Mouse (Mus musculus): ENCODE data around the gene Slc6a21.

Gene Slc6a21

DNA sequence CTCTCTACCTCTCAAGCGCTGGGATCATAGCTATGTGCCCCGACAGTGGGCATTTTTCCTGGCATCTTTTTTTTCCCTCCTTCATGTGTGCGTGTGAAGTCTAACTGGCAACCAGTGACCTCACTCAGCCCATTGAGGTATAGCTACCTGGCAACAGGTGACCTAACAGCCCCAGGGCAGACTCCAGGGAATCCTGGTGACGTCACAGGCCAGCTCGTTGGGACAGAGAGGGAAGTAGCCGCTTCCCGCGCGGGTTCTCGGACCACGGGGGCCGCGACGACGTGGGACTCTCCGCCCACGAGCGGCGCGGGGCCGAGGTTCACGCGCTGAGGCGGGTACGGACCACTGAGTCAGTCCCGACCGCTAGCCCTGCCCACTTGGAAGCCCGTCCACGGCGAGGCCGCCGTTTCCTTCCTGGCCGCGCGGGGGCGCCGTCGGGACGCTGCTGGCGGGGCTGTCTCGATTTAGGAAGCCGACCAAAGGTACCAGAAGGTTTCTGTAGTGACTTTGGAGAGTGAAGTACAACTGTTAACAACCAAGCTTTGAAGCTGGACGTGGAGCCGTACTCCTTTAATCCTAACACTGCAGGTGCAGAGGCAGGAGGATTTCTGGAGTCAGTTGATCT, at the start of gene Slc6a21:
Gene Slc6a21, plus strand, starts transcription at position 378 of the 625 bp plus-strand sequence.
- peak; percentile 77 to 79 for DNase-seq (ENCODE audit: low spot score in 2 of 2)

DNA sequence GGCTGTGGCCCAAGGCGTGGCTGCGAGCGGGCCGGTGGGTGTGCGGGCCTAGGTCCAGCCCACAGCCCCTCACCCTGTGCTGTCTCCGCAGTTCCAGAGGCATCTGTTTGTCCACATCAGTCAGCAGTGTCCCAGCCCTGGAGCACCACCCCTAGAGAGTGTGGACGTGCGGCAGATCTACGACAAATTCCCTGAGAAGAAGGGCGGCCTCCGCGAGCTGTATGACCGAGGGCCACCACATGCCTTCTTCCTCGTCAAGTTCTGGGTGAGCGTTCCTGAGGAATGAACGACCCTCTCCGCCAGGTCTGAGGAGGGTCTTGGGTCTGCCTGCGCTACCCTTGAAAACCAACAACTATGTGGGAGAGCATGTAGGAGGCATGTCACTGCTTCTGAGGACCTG, 48.8 kb upstream of the Slc6a21 start:
- DNase-seq (ENCODE audit: low spot score in 2 of 2): no peak

DNA sequence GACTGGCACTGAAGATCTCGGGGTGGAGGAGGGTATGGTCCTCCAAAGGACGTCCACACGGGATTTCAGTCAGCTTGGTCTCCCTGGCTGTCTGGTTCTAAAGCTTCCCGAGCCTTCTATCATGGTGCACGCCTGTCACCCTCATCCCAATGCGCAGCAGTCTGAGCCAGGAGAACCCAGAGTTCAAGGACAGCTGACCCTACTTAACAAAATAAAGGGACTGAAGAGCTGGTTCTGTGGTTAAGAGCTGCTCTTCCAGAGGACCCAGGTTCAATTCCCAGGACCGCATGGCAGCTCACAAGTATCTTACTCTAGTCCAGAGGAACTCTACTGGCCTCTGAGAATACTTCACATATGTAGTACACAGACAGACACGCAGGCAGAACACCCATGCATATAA, 48.3 kb upstream of the Slc6a21 start:
- DNase-seq (ENCODE audit: low spot score in 2 of 2): no peak

DNA sequence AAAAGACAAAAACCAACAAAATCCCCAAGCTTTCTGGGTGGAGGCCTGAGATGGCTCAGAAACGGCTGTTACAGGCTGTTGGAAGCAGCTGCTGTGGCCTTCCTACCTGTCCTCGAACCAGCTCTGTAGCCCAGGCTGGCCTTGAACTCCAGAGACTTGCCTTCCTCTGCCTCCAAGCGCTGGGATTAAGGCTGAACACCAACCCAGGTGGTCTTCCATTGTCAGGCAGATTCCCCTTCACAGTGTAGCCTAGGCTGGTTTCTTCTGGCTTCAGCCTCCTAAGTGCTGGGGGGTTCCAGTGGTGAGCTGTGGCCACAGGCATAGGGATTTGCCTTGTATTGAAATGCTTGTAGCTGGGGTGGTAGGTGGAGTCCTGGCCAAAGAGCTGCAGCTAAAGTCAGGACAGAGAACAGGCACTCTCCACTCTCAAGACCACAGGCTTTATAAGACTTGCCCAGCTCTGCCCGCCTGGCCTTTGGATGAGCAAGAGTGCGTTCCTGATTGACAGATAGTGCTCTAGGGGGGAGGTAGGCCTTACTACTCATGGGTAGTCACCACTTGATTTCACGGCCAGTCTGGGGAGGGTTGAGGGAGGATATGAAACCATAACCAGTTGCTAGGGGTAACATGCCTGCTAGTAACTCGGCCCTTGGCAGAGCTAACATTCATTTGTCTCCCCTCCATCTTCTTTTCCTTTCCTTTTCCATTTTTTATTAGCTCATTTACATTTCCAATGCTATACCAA, 47.7 kb upstream of the Slc6a21 start:
- DNase-seq (ENCODE audit: low spot score in 2 of 2): peak; percentile 80 to 85

DNA sequence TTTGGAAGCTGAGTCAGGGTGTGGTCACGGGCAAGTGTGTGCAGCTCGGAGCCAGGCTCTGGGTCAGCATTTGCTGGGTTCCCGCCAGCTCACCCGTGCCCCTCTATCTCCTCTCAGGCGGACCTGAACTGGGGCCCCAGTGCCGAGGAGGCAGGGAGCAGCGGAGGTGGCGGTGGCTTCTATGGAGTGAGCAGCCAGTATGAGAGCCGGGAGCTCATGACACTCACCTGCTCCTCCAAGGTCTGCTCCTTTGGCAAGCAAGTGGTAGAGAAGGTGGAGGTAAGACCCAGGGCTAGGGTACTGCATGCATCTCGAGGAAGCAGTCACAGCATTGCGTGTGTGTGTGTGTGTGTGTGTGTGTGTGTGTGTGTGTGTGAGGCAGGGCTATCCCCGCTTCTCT, 46.1 kb upstream of the Slc6a21 start:
- DNase-seq (ENCODE audit: low spot score in 2 of 2): no peak

DNA sequence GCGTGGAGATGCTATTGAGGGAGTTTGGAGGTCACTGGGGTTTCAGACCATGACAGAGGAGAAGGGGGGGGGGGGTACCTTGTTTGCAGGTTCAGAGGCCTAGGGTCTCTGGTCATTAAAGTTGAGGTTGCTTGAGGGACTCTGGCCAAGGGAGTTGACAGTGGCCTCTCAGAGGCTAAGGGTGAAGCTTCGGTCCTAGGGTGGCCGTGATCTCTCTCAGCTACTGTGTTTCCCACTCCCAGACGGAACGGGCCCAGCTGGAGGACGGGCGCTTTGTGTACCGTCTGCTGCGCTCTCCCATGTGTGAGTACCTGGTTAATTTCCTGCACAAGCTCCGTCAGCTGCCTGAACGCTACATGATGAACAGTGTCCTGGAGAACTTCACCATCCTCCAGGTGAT, 45.4 kb upstream of the Slc6a21 start:
- DNase-seq (ENCODE audit: low spot score in 2 of 2): no peak

DNA sequence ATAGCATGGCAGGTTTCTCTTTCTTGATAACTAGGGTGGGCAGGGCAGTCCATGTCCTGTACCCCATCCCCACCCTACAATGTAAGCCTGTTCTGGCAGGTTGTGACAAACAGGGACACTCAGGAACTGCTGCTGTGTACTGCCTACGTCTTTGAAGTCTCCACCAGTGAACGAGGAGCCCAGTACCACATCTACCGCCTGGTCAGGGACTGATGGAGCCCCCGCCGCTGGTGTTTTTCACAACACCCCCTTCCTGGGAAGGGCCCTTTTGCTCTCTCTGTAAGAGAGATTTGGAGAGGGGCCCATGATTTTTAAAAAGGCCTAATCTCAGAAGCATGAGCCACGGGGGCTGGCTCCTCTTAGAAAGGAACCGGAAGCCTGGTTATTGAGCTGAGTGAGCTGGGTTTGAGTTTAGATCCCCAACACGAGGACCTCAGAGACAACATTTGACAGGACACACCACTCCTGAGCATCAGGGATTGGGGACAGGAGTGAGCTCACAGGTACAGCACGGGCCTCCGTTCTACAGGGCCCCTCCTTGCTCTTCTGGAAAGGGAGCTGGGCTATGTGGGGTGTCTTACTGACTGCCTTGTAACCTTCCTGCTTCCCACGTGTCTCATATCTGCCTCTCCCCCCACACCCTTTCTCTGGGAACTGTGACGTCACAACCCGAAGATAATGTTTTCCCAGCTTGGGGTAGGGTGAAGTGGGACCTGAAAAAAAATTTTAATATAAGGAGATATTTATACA, 44.4 kb upstream of the Slc6a21 start:
- no peak for DNase-seq (ENCODE audit: low spot score in 2 of 2)

DNA sequence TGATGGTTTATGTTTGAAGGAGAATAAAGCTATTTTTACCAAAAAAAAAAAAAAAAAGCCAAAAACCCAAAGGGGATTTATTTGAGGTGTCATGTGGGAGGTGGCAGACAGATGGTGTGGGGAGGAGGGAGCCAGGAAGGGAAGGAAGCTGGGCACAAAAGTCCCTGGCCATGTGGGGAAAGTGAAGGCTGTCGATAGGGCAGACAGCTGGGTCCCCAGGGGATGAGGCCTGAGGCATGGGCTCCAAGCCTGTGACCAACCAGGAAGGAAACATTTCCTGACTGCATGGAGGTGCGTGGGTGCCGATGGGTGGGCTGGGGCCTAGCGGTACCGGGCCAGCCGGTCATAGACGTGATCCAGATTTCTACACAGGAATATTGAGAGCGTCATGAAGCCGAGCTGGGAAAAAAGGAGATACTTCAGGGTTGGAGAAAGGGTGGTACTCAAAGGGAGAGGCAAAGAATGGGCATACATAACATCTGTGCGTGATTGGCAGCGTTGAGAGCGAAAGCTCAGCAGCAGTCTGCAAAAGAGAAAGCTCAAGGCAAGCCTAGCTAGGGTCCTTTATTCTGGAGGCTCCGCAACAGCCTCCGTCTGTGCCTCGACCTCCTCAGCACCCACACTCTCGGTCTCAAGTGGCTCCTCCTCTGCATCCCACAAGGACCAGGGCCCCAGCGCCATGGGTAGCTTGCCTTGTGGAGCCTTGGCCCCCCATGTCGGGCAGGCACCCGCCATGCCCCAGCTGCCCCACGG, 43.6 kb upstream of the Slc6a21 start:
- peak; percentile 65 to 69 for DNase-seq (ENCODE audit: low spot score in 2 of 2)

DNA sequence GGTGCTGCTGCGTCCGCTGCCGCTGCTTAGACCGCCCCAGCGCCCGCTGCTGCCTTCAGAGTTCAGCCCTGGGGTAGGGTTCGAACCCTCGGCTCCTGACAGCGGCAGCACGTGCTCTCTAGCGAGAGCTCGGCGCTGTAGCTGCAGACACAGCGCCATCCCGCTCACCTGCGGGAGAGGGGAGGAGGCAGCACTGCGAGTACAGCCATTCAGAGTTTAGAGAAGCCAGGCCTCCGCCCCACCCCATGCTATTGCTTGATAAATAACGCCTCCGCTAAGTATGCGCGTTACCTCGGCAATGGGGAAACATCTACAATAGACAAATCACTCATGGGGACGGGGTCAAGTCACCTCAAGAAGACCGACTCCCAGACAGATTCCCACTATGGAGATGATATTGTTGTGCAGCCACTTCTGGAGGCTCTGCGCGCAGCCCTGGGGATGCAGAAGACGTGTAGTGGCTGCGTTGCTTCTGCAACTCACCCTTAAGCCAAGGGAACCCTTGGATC, 42.9 kb upstream of the Slc6a21 start:
- DNase-seq (ENCODE audit: low spot score in 2 of 2): peak in 1 of 2 experiments; percentile 29

DNA sequence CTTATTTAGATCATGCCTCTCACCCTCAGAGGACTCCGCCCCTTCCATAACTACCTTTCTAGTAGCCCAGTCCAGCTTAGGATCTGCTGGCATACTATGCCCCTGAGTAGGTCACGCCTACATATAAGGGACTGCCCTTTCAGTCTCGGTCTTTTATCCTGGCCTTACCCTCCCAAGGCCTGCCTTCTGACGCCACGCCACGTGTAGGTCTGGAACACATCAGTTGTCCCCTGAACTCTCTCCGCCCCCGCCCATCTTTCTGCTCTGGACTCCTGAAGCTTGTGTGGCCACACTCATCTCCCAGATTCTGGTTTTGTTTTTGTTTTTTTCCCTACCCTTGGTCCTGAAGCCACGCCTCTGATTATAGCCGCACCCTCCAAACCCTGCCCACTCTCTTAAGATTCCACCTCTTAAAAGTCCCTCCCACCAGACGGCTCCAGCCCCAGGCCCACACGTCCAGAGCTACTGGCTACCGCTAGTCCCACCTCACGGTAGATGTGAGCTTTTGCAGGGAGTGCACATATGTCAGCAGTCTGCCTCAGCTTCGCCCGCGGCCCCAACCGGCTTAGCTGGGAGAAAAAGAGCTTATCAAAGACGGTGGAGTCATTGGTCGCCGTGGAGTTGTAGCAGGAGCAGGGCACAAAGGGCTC, 42.3 kb upstream of the Slc6a21 start:
- DNase-seq (ENCODE audit: low spot score in 2 of 2): no peak

DNA sequence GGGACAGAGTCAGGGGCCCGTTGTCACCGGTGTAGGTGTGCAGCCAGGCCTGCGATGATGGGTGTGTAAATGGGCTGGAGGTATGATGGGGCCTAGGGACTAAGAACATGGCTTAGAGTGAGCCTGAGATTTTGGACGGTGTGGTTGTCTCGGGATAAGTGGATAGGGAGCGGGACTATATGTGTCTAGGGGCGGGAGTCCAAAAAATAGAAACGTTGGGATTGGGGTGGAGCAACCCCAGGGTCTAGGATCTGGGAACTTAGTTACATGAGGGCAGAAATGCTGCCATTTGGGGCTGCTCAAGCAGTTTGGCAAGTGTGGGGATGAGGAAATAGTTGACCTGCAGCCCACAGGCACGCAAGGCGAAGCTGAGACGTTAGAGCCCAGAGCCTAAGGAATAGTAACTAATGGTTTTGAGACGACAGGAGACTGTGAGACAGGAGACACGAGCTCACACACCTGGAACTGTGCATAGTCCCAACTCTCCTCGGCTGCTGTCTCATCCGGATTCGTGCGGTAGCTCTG, 41.6 kb upstream of the Slc6a21 start:
- no peak for DNase-seq (ENCODE audit: low spot score in 2 of 2)

DNA sequence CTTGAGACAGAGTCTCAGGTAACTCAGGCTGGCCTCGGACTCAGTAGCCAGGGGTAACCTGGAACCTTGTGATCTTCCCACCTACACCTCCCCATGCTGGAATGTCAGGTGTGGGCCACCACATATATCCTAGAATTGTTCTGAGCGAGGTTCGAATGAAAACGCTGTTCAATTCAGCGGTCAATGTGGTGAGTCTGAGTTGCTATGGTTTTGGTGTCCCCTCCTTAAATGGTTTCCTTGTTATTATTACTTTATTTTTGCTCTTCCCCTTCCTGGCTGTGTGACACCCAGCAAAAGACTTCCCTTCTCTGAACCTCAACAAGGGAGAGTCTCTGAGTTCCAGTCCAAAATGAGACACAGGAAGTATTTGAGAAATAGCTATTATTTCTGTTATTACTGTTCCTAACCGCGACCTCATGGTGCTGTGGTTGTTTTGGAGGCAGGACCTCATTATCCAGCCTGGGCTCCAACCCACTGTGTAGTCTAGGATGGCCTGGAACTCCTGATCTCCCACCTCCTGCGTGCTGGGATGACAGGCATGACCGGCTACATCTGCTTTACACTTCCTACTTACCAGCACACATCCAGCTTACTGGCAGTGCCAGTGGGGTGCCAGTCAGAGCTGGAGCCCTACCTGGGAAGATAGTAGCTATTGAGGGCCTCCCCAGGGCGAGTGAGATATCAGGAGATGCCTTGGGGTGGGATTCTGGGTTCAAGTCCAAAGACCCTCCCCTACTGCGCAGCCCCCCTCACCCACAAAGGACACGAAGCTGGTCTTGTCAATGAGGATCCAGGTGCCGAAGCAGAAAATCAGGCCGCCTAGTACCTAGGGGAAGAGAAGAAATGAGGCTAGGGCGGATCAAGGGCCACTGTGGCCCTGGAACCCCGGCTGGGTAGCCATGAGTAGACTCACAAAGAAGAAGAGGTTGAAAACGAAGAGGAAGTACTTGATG, 39.3 kb upstream of the Slc6a21 start:
- DNase-seq (ENCODE audit: low spot score in 2 of 2): peak in 1 of 2 experiments; percentile 34

DNA sequence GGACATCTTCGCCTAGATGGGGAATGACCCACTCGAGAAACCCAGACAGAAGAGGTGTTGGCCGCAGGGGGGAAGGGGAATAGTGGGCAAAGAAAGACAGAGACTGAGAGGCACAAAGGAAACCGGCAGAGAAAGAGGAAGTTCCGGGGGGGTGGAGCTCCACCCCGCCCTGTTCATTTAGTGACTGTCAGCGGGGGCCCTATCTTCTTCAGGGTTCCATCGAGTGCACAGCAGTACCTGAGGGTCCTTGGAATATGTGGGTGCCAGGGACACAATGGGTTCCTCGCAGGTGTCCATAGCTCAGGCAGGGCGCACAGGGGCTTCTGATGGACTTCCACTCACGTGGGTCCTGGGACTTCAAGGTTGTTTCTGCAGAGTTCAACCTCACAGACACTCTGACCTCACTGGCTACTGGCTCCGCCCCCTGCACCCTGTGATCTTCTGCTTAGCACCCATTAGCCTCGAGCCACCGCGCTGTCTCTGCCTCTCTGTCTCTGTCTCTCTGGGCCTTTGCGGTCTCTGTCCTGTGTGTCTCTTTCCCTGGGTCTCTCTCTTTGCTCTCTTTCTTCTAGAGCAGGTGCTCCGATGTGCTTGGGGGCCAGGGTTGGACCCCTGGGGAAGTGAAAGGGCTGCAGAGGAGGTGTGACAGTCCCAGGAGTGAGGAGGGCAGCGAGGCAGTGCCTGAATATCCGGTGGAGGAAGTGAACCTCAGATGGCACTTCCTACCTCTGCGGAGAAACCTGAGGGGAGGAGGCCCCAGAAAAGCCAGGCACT, 38.4 kb upstream of the Slc6a21 start, which contains the start of gene Cd37:
Gene Cd37, minus strand, starts transcription at position 393 of the 774 bp plus-strand sequence.
- DNase-seq (ENCODE audit: low spot score in 2 of 2): peak; percentile 93

DNA sequence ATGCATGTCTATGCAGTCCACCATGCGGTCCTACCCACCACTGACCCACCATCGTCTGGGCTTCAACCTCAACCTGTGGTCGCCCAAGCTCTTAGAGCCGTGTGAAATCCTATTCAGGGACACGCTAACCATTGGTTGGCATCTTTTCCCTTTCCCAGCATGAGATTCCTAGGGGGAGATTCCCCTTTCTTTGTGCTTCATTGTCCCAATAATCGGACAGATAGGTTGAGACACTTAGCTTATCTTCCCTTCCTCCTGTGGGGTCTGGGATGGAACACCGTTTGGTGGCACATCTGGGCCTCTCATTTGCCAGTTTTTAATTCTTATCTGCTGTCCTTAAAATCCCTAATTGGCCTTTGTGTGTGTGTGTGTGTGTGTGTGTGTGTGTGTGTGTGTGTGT, 37.2 kb upstream of the Slc6a21 start:
- no peak for DNase-seq (ENCODE audit: low spot score in 2 of 2)

DNA sequence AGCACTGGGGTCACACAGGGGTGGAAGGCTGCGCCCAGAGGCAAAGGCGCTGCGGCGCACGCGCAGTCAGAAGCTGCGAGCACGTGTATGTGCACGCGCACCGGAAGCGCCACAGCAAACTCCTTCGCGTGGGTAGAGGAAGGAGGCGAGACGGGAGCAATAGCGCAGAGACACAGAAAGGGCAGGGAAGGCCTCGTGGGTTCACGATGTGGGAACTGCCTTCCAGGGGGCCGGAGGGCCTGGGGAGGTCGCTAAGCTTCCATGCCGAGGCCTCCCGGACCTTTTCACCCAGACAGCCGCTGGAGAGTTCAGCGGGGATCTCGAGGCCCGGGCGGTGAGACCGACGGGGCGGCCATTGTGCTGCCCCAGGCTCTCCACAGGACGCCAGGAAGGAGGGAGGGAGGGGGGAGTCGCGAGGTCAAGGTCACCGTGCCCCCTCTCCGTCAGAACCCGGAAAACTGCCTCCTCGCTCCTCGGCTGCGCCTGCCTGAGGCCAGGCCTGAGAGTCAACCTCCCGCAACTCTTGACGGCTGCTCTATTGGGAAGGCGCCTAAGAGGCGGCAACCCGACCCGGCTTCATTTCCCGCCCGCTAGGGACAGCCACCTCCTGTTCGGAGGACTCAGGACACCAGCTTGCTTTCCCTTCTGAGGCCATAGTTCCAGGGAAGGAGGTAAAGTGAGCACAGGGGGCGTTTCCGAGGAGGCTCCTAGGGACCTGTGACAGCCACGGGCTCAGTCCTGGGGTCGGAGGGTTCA, 36.5 kb upstream of the Slc6a21 start, which contains the start of gene Slc6a16:
Gene Slc6a16, plus strand, starts transcription at position 453 of the 756 bp plus-strand sequence.
- DNase-seq (ENCODE audit: low spot score in 2 of 2): no peak

DNA sequence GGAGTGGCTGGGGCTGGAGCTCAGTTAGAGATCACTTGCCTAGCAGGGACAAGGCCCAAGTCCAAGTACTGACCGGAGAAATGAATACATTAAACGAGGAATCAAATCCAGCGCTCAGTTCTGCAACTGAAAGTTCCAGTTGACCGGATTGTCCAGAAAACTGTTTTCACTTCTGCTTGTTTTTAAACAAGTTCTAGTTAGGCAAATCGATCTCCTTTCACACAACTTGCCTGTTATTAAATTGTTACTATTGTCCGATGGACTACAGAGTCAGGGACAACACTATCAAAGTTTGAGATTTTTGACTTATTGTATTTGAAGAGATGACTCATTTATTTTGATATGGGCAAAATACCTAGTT, 35.9 kb upstream of the Slc6a21 start:
- DNase-seq (ENCODE audit: low spot score in 2 of 2): no peak

DNA sequence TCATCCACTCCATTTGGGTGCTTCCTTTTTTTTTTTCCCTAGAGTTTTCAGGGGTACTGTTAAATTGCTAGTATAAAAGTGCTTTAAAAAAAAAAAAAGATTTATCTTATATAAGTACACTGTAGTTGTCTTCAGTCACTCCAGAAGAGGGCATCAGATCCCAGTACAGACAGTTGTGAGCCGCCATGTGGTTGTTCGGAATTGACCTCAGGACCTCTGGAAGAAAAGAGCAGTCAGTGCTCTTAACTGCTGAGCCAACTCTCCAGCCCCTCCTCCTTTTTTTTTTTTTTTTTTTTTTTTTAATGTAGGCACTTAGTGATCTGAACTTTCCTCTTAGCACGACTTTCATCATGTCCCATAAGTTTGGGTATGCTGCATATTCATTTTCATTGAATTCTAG, 29.6 kb upstream of the Slc6a21 start:
- DNase-seq (ENCODE audit: low spot score in 2 of 2): no peak

DNA sequence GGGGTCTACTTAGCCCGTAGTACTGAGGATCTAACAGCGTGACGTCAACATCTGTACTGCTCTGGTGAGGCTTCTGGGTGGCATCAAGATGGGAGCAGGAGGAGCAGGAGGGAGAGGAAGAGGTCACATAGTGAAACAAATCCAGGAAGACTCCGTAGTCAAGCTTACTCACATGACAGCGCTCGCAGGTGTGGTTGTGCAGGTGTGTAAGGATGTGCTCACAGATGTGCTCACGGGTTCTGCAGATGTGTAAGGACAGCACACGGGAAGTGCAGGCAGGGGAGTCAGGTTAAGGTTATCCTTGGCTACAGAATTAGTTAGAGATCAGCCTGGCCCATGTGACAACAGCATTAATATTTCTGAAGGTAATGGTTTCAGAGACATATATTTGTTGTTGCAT, 23.5 kb upstream of the Slc6a21 start:
- no peak for DNase-seq (ENCODE audit: low spot score in 2 of 2)
